Mouse (Mus musculus) bone marrow macrophage, adult 2 months (primary cell): ENCODE data around the gene Cul9.

Experiments used
- CTCF ChIP-seq: IDR thresholded peaks from 2 replicates; pipeline ENCODE4 v1.5.1; 2012; ENCODE audit warnings: low read depth, mild to moderate bottlenecking, low read length, moderate library complexity
- POLR2A ChIP-seq: IDR thresholded peaks from 2 replicates; pipeline ENCODE4 v1.6.1; 2012; ENCODE audit warnings: mild to moderate bottlenecking, low read depth, low read length, borderline replicate concordance

GRCm38 (mm10) chr17:46549642-46550041 lies 3.5 kb upstream of the Cul9 start:
- TF ChIP-seq CTCF: no peak
- TF ChIP-seq POLR2A: no peak
